Mouse (Mus musculus): ENCODE data around the gene Samd14.

The Samd14 gene

GRCm38 (mm10) chr11:95037306-95037705 is 27.6 kb downstream of the Samd14 start:
- peak; percentile 79 to 91 for DNase-seq

GRCm38 (mm10) chr11:95038156-95038817 is 28.6 kb downstream of the Samd14 start:
- DNase-seq: peak; percentile 56 to 59

GRCm38 (mm10) chr11:95038818-95039655 is 29.4 kb downstream of the Samd14 start:
- DNase-seq: peak; percentile 20 to 48

GRCm38 (mm10) chr11:95039766-95040165 is 30.1 kb downstream of the Samd14 start:
- peak; percentile 76 to 77 for DNase-seq

- DNase-seq: peak; percentile 87 to 88
Measured at GRCm38 (mm10) chr11:95040491-95041138, 30.9 kb downstream of the Samd14 start.

- DNase-seq: peak; percentile 94 to 97
Measured at GRCm38 (mm10) chr11:95041139-95041609, 31.5 kb downstream of the Samd14 start, which contains the start of gene Pdk2. Gene Pdk2, minus strand, starts transcription at chr11:95041354.

GRCm38 (mm10) chr11:95042096-95042495 is 32.4 kb downstream of the Samd14 start:
- DNase-seq: peak; percentile 93 to 95

GRCm38 (mm10) chr11:95043060-95043459 is 33.4 kb downstream of the Samd14 start:
- DNase-seq: peak in 1 of 2 experiments; percentile 21

GRCm38 (mm10) chr11:95043608-95044007 is 33.9 kb downstream of the Samd14 start:
- DNase-seq: no peak

GRCm38 (mm10) chr11:95044185-95044870 is 34.6 kb downstream of the Samd14 start:
- DNase-seq: no peak

- peak; percentile 84 to 85 for DNase-seq
Measured at GRCm38 (mm10) chr11:95046980-95047680, 37.5 kb downstream of the Samd14 start.

GRCm38 (mm10) chr11:95053062-95053461 is 43.4 kb downstream of the Samd14 start:
- peak in 1 of 2 experiments; percentile 64 for DNase-seq

GRCm38 (mm10) chr11:95056768-95057501 is 47.3 kb downstream of the Samd14 start:
- no peak for DNase-seq

- no peak for DNase-seq
Measured at GRCm38 (mm10) chr11:95069226-95069957, 59.7 kb downstream of the Samd14 start.

GRCm38 (mm10) chr11:95070140-95071107 is 60.7 kb downstream of the Samd14 start:
- no peak for DNase-seq

GRCm38 (mm10) chr11:95071266-95071665 is 61.6 kb downstream of the Samd14 start:
- DNase-seq: peak; percentile 53 to 55

- DNase-seq: no peak
Measured at GRCm38 (mm10) chr11:95072136-95072535, 62.5 kb downstream of the Samd14 start.

- DNase-seq: peak; percentile 58 to 63
Measured at GRCm38 (mm10) chr11:95072804-95073203, 63.1 kb downstream of the Samd14 start.

GRCm38 (mm10) chr11:95073835-95074234 is 64.2 kb downstream of the Samd14 start:
- DNase-seq: no peak

Measured in cerebellum, postnatal 10 days (tissue).